Mouse (Mus musculus) lung, embryonic 16.5 days (tissue): ENCODE measurements around the gene Dcun1d1. TPM values are rescaled to one million over a fixed set of nuclear protein-coding genes. Genes with fewer than 3 reads are reported as not detected.

Source experiments
- ATAC-seq: fragments of 200-750 bp; cut with Nextera tagmentation; 2 replicates; pipeline ENCODE4 v1.8.0; 2017; ENCODE audit warnings: low read depth, mild to moderate bottlenecking, moderate library complexity
- H3K27ac ChIP-seq: fragments of 300-500 bp; sonication (generic); 2 replicates; pipeline ENCODE4 v1.5.1; 2014; ENCODE audit warnings: mild to moderate bottlenecking, control low read depth, low read length
- H3K27me3 ChIP-seq: fragments of 300-500 bp; sonication (generic); 2 replicates; pipeline ENCODE4 v1.6.1; 2014; ENCODE audit warnings: low read depth, low read length, mixed read lengths; ENCODE audit not compliant: control insufficient read depth, insufficient read depth
- H3K36me3 ChIP-seq: fragments of 300-500 bp; sonication (generic); 2 replicates; pipeline ENCODE4 v1.6.1; 2014; ENCODE audit warnings: low read length; ENCODE audit not compliant: control insufficient read depth, insufficient read depth
- H3K4me1 ChIP-seq: fragments of 300-500 bp; sonication (generic); replicated peaks from 2 replicates; pipeline ENCODE4 v1.6.1; 2014; ENCODE audit warnings: low read length, mixed read lengths; ENCODE audit not compliant: control insufficient read depth, insufficient read depth
- H3K4me2 ChIP-seq: fragments of 300-500 bp; sonication (generic); 2 replicates; pipeline ENCODE4 v1.6.1; 2014; ENCODE audit warnings: low read depth, low read length, control low read depth
- H3K4me3 ChIP-seq: fragments of 300-500 bp; sonication (generic); 2 replicates; pipeline ENCODE4 v1.5.1; 2014; ENCODE audit warnings: mild to moderate bottlenecking, low read length, control low read depth
- H3K9ac ChIP-seq: fragments of 300-500 bp; sonication (generic); 2 replicates; pipeline ENCODE4 v1.6.1; 2014; ENCODE audit warnings: low read length, control low read depth
- H3K9me3 ChIP-seq: fragments of 300-500 bp; sonication (generic); 2 replicates; pipeline ENCODE4 v1.6.1; 2016; ENCODE audit warnings: low read length; ENCODE audit not compliant: control insufficient read depth
- WGBS: fragments of 180-500 bp; shearing (Covaris S2); extraction: QIAGEN DNeasy Blood & Tissue Kit; methylation state at CpG from one replicate; pipeline ENCODE4 v1.1.7; 2014; 5-methylcytosine and 5-hydroxymethylcytosine counted together
- polyA plus RNA-seq: library from polyadenylated mRNA; unstranded; fragments of >200 nt; fragmentation: Nextera tagmentation; extraction: Ambion mirVana; gene quantifications from 2 replicates; pipeline ENCODE4 v1.2.1, GENCODE M21; 2015

The Dcun1d1 gene
- polyA plus RNA-seq, 1 experiment from 2014 or later: 98.3 TPM

DNA sequence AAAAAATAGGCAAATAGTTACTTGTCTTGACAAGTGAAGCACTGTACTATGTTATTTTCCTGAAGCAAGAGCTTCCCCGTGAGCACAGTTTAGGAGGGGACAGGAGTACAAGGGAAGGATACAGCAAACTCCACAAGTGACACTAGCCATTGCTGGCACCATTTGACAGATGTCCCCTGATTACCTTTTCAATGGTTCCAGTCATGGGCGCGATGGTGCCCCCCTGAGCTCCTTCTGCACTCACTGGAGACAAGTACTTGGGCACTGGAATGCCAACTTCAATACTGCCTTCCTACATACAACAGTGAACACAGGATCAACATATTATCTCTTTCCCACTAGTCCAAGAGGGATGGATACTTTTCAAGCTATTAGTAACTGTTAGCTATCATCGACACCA lies 26.2 kb upstream of the Dcun1d1 start:
- H3K4me2 ChIP-seq: no peak overlapping the region
- no peaks in the 10 kb centered on the region for H3K9me3 ChIP-seq
- H3K4me1 ChIP-seq: no peaks in the 10 kb centered on the region
- H3K36me3 ChIP-seq: peaks cover 9% of the 10 kb centered on the region; the same call in 1 of the 2 replicates
- H3K4me3 ChIP-seq: no peak overlapping the region
- no peak overlapping the region for H3K27ac ChIP-seq
- 85% methylated on average over 4 of the region's 4 CpGs for WGBS
- H3K9ac ChIP-seq: no peak overlapping the region
- ATAC-seq: no peak
- no peaks in the 10 kb centered on the region for H3K27me3 ChIP-seq

DNA sequence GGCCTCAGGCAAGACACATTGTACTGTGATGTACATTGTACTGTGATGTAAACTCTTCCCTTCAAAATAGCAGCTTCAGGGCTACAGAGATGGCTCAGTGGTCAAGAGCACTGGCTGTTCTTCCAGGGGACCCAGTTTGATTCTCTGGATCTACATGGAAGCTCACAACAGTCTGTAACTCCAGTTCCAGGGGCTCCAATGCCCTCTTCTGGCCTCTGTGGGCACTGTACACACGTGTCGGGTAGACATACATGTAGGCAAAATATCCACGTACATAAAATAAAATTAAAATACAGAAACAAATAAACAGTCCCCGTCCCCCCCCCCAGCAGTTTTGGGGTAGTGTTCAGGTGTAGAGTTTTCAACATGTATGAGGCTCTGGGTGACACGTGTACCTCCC lies 25.7 kb upstream of the Dcun1d1 start:
- Histone ChIP-seq H3K27me3 (no peaks in the 10 kb centered on the region), H3K4me1 (no peaks in the 10 kb centered on the region), H3K9ac (no peak overlapping the region), H3K4me3 (no peak overlapping the region), H3K4me2 (no peak overlapping the region), H3K36me3 (peaks cover 9% of the 10 kb centered on the region; the same call in 1 of the 2 replicates), H3K27ac (no peak overlapping the region), H3K9me3 (no peaks in the 10 kb centered on the region)
- ATAC-seq: no peak
- 91% methylated on average over 5 of the region's 5 CpGs for WGBS

DNA sequence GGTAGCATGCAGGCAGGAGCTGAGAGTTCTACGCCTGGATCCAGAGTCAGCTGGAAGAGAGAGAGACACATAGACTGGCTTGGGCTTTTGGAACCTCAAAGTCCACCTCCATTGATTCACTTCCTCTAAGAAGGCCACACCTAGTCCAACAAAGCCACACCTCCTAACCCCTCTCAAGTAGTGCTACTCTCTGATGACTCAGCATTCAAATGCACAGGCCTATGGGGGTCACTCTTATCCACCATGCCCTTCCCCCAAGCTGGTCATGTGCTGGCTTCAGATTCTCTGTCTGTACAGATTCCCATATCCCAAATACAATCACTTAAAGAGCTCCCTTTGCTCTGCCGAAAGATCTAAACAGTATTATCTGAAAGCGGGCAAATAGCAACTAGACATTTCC lies 20.0 kb upstream of the Dcun1d1 start:
- no peak overlapping the region for H3K9ac ChIP-seq
- no peak overlapping the region for H3K4me2 ChIP-seq
- 92% methylated on average over 3 of the region's 3 CpGs for WGBS

DNA sequence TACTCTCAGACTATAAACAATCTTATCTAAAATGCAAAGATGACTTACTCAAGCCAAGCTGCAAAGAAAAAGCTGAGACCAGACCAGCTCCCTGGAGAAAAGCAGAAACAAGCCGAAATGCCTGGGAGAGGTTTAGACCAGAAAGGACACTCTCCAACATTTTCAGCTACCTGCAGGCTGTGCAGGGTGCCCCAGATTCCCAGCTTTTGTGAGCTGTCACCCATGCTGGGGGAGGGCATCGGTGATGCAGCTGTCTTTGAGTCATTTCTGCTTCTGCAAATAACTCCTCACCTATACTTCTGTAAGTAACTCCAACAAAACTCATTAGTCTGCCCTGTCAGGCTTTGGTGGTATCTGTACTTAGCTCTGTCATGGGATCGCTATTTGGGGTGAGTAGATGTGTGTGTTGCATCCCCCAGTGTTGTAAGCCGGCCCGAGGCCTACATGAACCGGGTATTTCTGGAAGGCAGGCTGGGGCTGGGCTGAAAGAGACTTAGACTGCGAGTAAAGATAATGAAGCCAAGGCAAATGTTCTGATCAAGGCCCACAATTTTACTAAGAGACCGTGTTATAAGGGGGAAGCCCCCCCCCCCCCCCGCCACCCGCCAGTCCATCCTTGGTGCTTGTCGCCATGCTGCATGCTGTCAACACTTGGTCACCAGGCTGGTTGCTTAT lies 17.8 kb upstream of the Dcun1d1 start:
- Histone ChIP-seq H3K36me3 (0 out of 2 replicates have a peak, but pooled peaks cover 4% of the 10 kb centered on the region), H3K9ac (no peak overlapping the region), H3K4me3 (no peak overlapping the region), H3K4me1 (no peaks in the 10 kb centered on the region), H3K4me2 (no peak overlapping the region), H3K27ac (no peak overlapping the region), H3K27me3 (no peaks in the 10 kb centered on the region), H3K9me3 (no peaks in the 10 kb centered on the region)
- no peak for ATAC-seq
- 92% methylated on average over 11 of the region's 11 CpGs for WGBS

More for the DNA sequence above, 20.0 kb upstream of the Dcun1d1 start:
- peaks cover 6% of the 10 kb centered on the region; the same call in 1 of the 2 replicates for H3K36me3 ChIP-seq
- no peak overlapping the region for H3K4me3 ChIP-seq
- H3K4me1 ChIP-seq: no peaks in the 10 kb centered on the region
- no peaks in the 10 kb centered on the region for H3K27me3 ChIP-seq
- ATAC-seq: no peak
- no peak overlapping the region for H3K27ac ChIP-seq
- H3K9me3 ChIP-seq: no peaks in the 10 kb centered on the region

DNA sequence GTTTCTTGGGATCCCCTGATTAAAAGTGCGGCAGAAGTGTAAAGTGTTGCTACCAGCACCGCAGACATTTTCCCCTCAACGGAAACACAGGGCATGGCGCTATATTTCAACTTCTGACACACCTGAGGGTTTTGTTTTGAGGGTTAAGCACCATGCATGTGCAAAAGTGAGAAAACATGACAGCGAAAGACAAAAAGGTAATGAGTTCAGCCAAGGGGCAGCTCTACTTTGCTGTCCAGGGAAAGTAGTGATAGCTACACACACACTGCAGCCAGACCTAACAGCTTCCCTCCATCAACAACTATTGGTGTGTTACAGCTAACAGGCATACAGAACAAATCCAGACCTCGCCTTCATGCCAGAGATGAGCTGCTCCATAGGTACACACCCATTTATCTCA lies 16.6 kb upstream of the Dcun1d1 start:
- H3K4me1 ChIP-seq: no peaks in the 10 kb centered on the region
- H3K9ac ChIP-seq: no peak overlapping the region
- no peak for ATAC-seq
- H3K36me3 ChIP-seq: 0 out of 2 replicates have a peak, but pooled peaks cover under 1% of the 10 kb centered on the region
- no peaks in the 10 kb centered on the region for H3K9me3 ChIP-seq
- 85% methylated on average over 6 of the region's 6 CpGs for WGBS
- H3K27me3 ChIP-seq: no peaks in the 10 kb centered on the region
- no peak overlapping the region for H3K27ac ChIP-seq
- no peak overlapping the region for H3K4me2 ChIP-seq
- H3K4me3 ChIP-seq: no peak overlapping the region

DNA sequence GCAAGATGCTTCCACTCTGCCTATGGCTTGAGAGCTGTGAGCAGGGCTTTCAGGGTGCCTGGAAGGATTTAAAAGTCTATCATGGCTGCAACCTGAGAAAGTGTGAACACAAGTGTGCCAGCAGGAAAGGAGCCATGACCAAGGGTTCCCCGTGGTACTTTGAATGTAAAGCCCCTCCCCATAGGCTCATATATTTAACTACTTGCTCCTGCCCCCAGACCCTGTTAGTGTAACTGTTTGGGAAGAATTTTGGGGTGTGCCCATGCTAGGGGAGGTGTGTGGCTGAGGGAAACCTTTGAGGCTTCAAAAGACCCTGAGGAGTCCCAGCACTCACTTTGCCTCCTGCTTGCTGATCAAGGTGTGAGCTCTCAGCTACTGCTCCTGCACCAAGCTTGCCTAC lies 15.9 kb upstream of the Dcun1d1 start:
- no peaks in the 10 kb centered on the region for H3K36me3 ChIP-seq
- no peak overlapping the region for H3K4me2 ChIP-seq
- H3K9me3 ChIP-seq: no peaks in the 10 kb centered on the region
- no peak overlapping the region for H3K4me3 ChIP-seq
- H3K27ac ChIP-seq: no peak overlapping the region
- H3K9ac ChIP-seq: no peak overlapping the region
- 44% methylated on average over 1 of the region's 1 CpGs for WGBS
- H3K27me3 ChIP-seq: no peaks in the 10 kb centered on the region
- no peaks in the 10 kb centered on the region for H3K4me1 ChIP-seq
- no peak for ATAC-seq

DNA sequence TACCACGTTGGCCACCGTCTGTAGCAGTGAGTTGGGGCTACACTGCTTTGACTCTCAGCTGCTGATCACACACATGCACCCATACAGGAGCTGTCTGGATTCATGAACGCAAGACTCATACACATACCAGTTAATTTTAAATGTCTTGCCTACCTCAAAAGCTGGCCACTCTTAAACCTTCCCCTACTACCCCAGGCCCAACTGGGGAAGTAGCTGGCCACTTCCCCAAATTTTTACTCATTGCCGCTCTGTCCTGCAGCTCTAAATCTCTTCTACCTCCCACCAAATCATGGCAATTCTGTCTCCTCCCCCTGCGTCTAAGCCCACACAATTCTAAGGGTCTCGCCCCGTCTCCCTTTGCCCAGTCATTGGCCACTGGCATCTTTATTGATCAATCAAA lies 11.0 kb upstream of the Dcun1d1 start:
- Histone ChIP-seq H3K27ac (no peak overlapping the region), H3K4me1 (no peaks in the 10 kb centered on the region), H3K4me2 (no peak overlapping the region), H3K36me3 (no peaks in the 10 kb centered on the region), H3K27me3 (no peaks in the 10 kb centered on the region), H3K9ac (no peak overlapping the region), H3K4me3 (no peak overlapping the region), H3K9me3 (no peaks in the 10 kb centered on the region)
- ATAC-seq: no peak
- 88% methylated on average over 7 of the region's 7 CpGs for WGBS

DNA sequence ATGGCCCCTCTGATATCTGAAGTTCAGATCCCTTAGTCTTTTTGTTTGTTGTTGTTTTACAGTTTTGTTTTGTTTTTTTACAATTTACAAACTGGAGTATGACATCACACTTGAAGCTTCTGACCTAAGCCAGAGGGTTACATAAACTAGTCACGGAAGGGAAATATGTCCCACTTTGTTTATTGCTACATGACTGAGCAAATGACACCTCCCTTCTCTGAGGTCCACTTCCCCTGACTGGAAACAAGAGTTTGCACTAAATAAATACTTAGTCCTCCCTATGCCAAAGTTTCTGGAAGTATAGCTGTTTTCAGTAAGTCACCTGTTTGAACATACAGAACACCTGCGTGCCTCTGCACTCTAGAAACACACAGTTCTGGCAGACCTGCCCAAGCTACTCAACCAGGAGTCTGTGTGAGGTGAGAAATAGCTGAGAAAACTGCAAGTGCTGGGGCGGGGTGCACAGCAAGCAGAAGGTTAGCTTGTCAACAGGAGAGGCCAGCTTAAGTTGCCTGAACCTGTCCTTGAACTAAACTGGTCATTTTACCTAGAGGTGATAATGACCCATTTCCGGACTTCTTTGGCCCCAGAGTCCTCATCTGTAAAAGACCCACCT lies 3.4 kb upstream of the Dcun1d1 start:
- Histone ChIP-seq H3K27me3 (no peaks in the 10 kb centered on the region), H3K4me3 (no peak overlapping the region), H3K36me3 (peaks cover 4% of the 10 kb centered on the region; the same call in 1 of the 2 replicates), H3K9ac (no peak overlapping the region), H3K27ac (no peak overlapping the region), H3K4me1 (no peaks in the 10 kb centered on the region), H3K4me2 (no peak overlapping the region), H3K9me3 (no peaks in the 10 kb centered on the region)
- 70% methylated on average over 4 of the region's 4 CpGs for WGBS
- ATAC-seq: no peak

DNA sequence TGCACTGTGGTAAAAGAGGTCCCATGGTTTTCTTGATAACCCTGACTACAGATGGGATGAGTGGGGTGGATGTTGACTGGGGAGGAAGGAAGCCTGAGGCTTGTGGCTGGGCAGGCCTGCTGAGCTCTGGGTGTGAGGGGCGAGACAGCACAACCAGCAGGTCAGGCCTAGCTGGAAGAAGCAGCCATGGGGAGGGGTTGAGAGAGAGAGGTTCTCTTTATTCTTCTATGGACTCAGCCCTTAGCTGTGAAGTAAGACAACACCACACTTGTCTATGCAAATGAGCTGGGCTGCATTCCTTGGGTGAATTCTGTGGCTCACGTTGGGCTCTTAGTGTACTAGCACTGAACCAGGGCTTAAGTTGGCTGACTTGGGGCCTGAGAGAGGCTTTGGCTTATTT lies 2.8 kb upstream of the Dcun1d1 start:
- Histone ChIP-seq H3K27ac (no peak overlapping the region), H3K36me3 (peaks cover 4% of the 10 kb centered on the region; the same call in 1 of the 2 replicates), H3K9ac (no peak overlapping the region), H3K4me2 (no peak overlapping the region), H3K9me3 (no peaks in the 10 kb centered on the region), H3K4me3 (no peak overlapping the region), H3K4me1 (no peaks in the 10 kb centered on the region), H3K27me3 (no peaks in the 10 kb centered on the region)
- 24% methylated on average over 2 of the region's 2 CpGs for WGBS
- ATAC-seq: no peak; the same call in 1 of the 2 replicates
